Mouse (Mus musculus): Measurements from ENCODE around the gene Ncam1.

The Ncam1 gene

GRCm38 (mm10) chr9:49798806-49799205 is at the start of gene Ncam1:
Gene Ncam1, minus strand, starts transcription at chr9:49798925.
- DNase-seq (ENCODE audit: low read depth, low spot score), result peak; percentile 98

GRCm38 (mm10) chr9:49834013-49834412 is 35.3 kb upstream of the Ncam1 start:
- DNase-seq (ENCODE audit: low read depth, low spot score), result no peak

- DNase-seq (ENCODE audit: low read depth, low spot score), result no peak
Measured at GRCm38 (mm10) chr9:49827671-49828070, 28.9 kb upstream of the Ncam1 start.

- DNase-seq (ENCODE audit: low read depth, low spot score), result no peak
Measured at GRCm38 (mm10) chr9:49816115-49816650, 17.5 kb upstream of the Ncam1 start.

GRCm38 (mm10) chr9:49814442-49814841 is 15.7 kb upstream of the Ncam1 start:
- DNase-seq (ENCODE audit: low read depth, low spot score), result no peak

- no peak for DNase-seq (ENCODE audit: low read depth, low spot score)
Measured at GRCm38 (mm10) chr9:49803222-49803621, 4.5 kb upstream of the Ncam1 start.

- DNase-seq (ENCODE audit: low read depth, low spot score), result peak; percentile 71
Measured at GRCm38 (mm10) chr9:49797821-49798571, 729 bp downstream of the Ncam1 start.

GRCm38 (mm10) chr9:49797508-49797820 is 1.3 kb downstream of the Ncam1 start:
- no peak for DNase-seq (ENCODE audit: low read depth, low spot score)

GRCm38 (mm10) chr9:49796618-49797507 is 1.9 kb downstream of the Ncam1 start:
- peak; percentile 95 for DNase-seq (ENCODE audit: low read depth, low spot score)

GRCm38 (mm10) chr9:49795881-49796280 is 2.8 kb downstream of the Ncam1 start:
- DNase-seq (ENCODE audit: low read depth, low spot score), result no peak

- no peak for DNase-seq (ENCODE audit: low read depth, low spot score)
Measured at GRCm38 (mm10) chr9:49793987-49794550, 4.7 kb downstream of the Ncam1 start.

- DNase-seq (ENCODE audit: low read depth, low spot score), result no peak
Measured at GRCm38 (mm10) chr9:49793241-49793640, 5.5 kb downstream of the Ncam1 start.

GRCm38 (mm10) chr9:49792646-49793045 is 6.1 kb downstream of the Ncam1 start:
- no peak for DNase-seq (ENCODE audit: low read depth, low spot score)

- no peak for DNase-seq (ENCODE audit: low read depth, low spot score)
Measured at GRCm38 (mm10) chr9:49781016-49781772, 17.5 kb downstream of the Ncam1 start.

GRCm38 (mm10) chr9:49777015-49777637 is 21.6 kb downstream of the Ncam1 start:
- DNase-seq (ENCODE audit: low read depth, low spot score), result no peak

- DNase-seq (ENCODE audit: low read depth, low spot score), result no peak
Measured at GRCm38 (mm10) chr9:49766634-49767033, 32.1 kb downstream of the Ncam1 start.

GRCm38 (mm10) chr9:49760571-49760970 is 38.2 kb downstream of the Ncam1 start:
- no peak for DNase-seq (ENCODE audit: low read depth, low spot score)

GRCm38 (mm10) chr9:49758436-49758835 is 40.3 kb downstream of the Ncam1 start:
- DNase-seq (ENCODE audit: low read depth, low spot score), result no peak

- no peak for DNase-seq (ENCODE audit: low read depth, low spot score)
Measured at GRCm38 (mm10) chr9:49757986-49758385, 40.7 kb downstream of the Ncam1 start.

GRCm38 (mm10) chr9:49757582-49757981 is 41.1 kb downstream of the Ncam1 start:
- peak; percentile 28 for DNase-seq (ENCODE audit: low read depth, low spot score)

- DNase-seq (ENCODE audit: low read depth, low spot score), result no peak
Measured at GRCm38 (mm10) chr9:49756725-49757124, 42.0 kb downstream of the Ncam1 start.
